Mouse (Mus musculus): ENCODE results near the gene Mindy1. TPM values are rescaled to one million over a fixed set of nuclear protein-coding genes. Genes with fewer than 3 reads are reported as not detected.

Gene Mindy1
- total RNA-seq (2015; ENCODE audit: low replicate concordance) (23.2 and 27.4 TPM in 2 replicates), total RNA-seq (2017; ENCODE audit: low replicate concordance) (17.7 and 28.2 TPM in 2 replicates)

DNA sequence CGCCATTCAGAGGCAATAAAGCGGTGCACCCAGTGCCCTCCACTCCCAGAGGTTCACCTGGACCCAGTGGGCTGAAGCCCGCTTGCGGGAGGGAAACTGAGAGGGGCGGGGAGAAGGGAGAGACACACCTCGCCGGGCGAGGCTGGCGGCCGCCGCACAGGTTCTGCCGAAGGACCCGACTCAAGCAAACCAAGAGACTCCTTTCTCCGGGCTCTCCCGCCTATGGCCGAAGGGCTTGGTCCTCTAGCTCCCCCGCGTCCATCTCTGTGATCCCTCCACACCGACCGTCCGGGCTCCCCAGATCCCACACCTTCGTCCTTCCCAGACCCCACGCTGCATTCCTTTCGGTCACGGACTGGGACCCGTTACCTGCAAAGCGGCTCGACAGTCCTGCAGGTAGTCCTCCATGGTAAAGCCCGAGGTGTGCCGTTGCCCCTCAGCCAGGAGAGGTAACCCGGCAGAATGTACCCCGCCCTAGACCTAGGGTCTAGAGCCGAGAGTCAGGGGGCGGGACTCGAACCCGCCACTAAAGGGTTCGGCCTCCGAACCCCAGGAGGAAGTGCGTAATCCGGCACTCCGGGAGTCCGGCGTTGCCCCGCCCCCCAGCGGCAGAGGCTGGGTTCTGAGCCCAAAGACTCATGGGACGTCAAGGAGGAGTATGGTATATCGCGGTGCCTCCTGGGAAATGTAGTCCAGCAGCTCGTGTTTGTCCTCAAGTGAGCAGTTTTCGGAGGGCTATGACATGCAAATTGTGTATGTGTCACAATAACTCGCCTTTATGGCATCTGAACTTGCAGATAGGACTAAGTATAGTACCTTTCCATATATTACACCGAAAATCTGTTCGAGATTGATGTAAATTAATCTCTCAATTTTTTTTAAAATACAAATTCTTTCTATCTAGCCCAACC, at the start of gene Mindy1, which contains the start of gene Prune1:
Gene Mindy1 (plus strand): TSS at position 130 of the 911 bp plus-strand sequence.
Gene Prune1 (minus strand): TSS at position 861 of the 911 bp plus-strand sequence.
- ATAC-seq (replicated peaks; ENCODE audit: low FRiP score, poor library complexity, severe bottlenecking) = peak; percentile 82

DNA sequence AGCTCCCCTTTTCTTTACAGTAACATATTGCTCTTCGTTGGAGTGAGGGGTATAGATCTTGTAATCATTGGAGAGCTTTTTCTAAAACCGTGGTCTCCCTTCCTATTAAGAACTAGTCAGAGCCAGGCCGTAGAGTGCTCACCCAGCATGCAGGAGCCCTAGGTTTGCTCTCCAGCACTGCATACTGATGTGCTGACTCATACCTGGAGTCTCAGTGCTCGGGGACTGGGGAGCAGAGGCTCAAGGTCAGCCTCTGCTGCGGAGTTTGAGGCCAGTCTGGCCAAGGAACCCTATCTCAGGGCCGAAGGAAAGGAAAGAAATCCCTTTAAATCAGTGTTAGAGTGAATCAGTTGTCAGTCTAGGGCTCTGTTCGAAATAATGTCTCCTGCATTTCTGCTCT, 48.4 kb upstream of the Mindy1 start:
- no peak for ATAC-seq (replicated peaks; ENCODE audit: low FRiP score, poor library complexity, severe bottlenecking)

DNA sequence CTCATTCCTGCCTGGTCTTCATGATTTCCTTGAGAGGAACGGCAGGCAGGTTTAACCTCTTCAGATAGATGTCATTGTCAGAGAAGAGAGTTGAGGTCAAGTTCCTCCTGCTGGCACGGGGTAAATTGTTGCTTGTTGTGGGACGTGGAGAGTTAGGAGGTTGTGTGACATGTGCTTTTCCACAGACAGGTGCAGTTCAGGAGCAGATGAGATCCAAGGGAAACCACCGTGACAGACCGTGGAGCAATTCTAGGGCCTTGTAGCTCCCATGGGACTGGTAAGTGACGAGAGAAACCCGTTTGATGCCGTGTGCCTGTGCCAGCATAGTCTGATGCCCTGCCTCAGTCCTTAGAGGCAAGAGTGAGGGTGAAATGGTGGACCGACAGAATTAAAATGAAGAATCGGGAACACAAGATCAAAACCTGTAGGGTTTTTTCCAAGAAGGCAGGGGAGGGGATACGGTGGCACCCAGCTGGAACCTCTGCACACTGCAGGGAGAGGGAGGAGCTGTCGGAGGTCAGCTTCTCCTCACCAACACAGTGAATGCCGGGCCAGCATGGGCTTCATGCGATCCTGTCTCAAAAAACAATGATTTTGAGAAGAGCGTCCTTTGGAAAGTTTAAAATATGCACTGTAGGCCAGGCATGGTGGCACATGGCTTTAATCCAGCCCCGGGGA, 47.7 kb upstream of the Mindy1 start:
- ATAC-seq (replicated peaks; ENCODE audit: low FRiP score, poor library complexity, severe bottlenecking) = no peak

DNA sequence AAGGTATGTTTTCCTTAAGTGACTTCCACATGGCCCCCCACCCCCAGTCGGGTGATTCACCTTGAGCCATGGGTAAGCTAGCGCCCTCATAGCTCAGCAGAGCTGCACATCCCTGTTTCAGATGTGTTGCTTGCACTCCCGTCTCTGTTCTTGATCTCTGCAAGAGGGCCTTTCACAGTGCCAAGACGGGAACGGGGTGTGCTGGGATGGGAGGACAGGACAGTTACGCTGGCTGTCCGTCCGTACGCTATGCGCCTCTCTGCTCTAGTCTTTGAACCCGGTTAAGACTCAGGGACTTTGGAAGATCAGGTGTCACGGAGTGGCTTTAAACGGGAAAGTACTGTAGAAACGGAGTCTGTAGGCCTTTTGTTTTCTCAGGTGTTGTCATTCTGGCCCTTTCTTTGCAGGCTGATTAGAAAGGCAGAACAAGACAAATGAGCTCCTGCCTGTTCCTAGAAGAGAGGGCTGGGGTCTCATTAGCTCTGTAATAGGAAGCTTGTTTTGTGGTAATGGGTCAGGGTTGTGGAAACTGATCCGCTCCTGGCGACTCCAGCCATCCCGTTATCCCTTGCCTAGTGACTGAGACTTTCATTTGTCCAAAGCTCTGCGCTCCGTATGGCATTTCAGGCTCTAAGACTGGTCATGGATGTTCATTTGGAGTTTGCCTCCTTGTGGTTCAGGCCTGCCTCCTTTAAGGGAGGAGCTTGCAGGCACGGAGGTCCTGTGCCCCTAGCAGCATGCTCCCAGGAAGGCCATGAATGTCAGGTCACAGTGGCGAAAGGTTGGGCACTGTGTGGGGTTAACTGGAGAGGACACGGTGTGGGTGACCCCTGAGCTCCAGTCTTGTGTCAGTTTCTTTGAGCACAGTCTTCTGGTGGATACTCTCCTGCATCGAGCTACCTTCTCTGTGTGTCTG, 45.5 kb upstream of the Mindy1 start:
- ATAC-seq (replicated peaks; ENCODE audit: low FRiP score, poor library complexity, severe bottlenecking) = no peak

DNA sequence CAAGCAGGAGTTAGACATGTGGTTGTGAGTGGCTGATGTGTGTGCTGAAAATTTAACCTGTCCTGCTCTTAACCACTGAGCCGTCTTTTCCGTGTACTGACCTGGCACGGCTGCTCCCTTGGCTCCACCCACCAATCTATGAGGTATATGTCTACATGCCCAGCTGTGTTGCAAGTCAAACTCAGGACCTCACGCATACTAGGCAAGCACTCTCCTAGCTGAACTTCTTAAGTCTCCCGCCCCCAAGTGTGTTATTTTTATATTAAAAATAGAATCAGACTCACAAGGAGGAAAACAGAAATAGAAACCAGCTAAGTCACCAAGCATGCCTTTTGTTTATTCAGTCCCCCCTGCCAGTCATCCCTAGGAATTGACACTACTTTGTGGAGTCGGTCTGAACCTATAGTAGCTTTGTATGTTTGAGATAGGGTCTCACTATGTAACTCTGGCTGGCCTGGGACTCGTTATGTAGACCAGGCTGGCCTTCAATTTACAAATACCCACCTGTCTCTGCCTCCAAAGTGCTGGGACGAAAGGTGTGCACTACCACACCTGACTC, 43.5 kb upstream of the Mindy1 start:
- no peak for ATAC-seq (replicated peaks; ENCODE audit: low FRiP score, poor library complexity, severe bottlenecking)

DNA sequence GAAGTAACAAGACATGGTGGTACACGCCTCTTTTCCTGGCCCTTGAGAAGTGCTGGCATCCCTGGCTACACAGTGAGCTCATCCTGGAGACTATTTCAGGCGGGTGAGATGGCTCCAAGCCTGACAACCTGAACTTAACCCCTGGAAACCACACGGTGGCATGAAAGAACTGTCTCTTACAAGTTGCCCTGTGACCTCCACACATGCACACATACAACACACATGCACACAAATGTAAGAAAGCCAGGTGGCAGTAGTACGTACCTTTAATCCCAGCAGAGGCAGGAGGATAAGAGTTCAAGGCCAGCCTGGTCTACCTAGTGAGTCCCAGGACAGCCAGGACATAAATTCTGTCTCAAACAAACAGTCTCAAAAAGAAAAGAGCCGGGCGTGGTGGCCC, 42.1 kb upstream of the Mindy1 start:
- ATAC-seq (replicated peaks; ENCODE audit: low FRiP score, poor library complexity, severe bottlenecking) = no peak

DNA sequence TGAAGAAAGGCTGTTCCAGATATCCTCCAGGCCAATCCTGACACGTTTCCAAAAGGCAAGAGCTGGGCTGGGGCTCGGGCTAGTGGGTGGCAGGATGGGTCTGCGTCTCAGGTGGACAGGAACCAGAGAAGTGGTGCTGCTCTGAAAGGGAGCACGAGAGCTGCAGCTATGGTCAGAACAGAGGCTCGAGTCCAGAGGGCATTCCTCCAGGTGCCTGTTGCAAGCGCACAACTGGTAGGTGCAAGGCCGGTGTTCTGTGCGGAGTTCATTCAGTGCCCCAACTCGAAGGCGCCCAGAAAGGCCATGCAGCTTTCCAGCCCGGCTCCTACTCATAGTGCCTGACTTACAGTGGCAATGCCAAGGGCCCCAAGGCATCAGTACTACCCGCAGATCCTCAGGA, 41.2 kb upstream of the Mindy1 start:
- no peak for ATAC-seq (replicated peaks; ENCODE audit: low FRiP score, poor library complexity, severe bottlenecking)

DNA sequence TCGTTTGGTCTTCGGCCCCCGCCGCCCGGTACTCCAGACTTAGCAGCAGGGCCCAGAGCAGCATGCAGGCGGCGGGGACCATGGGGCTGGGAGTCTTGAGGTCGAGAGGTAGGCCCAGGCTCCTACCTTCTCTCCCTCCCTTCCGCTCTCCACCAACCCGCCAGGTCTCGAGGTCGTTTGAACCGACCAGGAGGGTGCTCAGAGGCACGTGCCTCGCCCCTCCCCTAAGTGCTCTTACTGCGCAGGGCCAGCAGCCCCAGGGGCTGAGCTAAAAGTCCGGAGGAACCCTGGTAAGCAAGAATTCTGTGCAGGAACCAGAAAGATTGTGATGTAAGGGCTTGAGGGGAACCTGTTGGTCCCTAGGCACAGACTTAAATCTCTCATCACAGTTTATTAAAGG, 40.2 kb upstream of the Mindy1 start:
- no peak for ATAC-seq (replicated peaks; ENCODE audit: low FRiP score, poor library complexity, severe bottlenecking)

DNA sequence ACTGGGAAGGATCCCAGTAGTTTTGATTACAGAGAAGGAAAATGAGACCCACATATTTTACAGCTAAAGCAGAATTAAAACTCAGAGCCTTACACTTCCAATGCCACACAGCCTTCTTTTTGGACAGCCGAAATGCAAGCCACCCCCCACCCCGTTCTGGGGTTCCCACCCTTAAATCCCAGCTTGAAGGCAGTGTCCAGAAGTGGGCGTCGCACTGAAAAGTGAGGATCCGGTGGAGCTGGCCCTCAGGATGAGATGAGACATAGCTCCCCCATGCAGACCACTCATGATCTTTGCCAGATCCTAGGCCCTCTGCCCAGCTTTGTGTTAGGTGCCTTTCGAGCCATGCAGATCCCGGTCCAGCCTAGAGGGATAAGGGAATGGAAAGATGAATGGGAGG, 39.6 kb upstream of the Mindy1 start, which contains the start of gene Gm128:
Gene Gm128 (minus strand): TSS at position 101 of the 400 bp plus-strand sequence.
- no peak for ATAC-seq (replicated peaks; ENCODE audit: low FRiP score, poor library complexity, severe bottlenecking)

DNA sequence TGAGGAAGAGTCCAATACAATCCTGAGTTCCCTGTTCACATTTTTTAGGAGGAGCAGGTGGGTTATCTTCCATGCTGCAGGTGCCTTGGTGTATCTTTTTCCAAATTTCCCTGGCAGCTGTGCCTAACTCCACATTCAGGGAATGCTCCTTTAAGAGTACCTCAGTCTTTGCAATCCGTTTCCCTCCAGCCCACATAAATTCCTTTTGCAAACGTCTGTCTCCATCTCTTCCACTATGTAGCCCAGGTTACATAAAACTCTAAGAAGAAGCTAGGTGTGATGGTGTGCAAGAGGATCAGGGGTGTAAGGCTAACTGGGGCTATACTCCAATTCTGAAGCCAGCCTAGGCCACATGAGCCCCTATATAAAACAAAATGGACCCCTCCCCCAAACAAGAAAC, 38.1 kb upstream of the Mindy1 start:
- no peak for ATAC-seq (replicated peaks; ENCODE audit: low FRiP score, poor library complexity, severe bottlenecking)

DNA sequence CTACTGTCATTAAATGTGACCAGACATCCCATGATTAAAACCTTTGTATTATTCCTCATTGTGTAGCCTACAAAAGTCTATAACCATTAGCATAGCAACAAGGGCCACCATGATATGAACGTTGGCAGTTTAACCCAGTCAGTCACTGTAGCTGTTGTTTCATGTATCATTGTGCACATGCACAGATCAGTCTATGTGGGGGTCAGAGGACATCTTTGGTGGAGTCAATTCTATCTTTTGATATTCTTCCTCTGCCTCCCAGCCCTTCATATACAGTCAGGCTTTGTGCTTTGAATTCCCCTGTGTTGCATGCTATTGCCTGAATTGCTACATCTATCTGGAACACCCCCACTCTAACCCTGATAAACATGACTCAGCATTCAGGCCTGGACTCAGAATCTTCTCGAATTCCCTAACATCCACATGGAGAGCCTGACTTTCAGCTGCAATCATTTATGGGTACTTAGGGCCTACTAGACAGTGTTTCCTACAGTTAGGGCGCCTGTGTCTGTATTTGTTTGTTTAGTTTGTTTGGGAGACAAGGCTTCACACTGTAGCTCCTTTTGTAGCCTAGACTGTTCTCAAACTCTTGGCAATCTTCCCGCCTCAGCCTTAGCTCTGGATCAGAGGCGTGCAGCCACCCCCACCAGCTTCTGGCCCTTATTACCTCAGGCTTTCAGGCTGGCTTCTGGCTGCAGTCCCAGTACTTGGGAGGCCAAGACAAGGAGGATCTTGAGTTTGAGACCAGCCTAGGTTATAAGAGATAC, 34.5 kb upstream of the Mindy1 start:
- peak; percentile 82 for ATAC-seq (replicated peaks; ENCODE audit: low FRiP score, poor library complexity, severe bottlenecking)

DNA sequence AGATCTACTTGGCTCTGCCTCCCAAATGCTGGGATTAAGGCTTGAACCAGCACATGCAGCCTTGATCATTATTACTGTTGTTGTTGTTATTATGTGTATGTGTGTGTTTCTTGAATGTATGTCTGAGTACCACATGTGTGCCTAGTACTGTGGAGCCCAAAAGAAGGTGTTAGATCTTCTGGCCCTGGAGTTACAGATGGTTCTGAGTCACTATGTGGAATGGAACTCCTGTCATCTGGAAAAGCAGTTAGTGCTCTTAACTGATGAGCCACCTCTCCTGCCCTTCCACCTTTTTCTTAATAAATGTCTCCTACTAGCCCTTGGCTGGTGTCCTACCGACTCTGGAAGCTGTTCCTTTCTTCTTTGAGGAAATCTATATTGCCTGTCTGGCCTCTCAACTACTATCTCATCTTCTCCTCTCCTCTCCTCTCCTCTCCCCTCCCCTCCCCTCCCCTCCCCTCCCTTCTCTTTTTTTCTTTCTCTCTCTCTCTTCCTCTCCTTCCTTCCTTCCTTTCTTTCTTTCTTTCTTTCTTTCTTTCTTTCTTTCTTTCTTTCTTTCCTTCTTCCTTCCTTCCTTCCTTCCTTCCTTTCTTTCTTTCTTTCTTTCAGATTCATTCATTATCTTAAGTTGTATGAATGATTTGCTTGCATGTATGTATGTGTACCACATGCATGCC, 33.3 kb upstream of the Mindy1 start:
- no peak for ATAC-seq (replicated peaks; ENCODE audit: low FRiP score, poor library complexity, severe bottlenecking)

DNA sequence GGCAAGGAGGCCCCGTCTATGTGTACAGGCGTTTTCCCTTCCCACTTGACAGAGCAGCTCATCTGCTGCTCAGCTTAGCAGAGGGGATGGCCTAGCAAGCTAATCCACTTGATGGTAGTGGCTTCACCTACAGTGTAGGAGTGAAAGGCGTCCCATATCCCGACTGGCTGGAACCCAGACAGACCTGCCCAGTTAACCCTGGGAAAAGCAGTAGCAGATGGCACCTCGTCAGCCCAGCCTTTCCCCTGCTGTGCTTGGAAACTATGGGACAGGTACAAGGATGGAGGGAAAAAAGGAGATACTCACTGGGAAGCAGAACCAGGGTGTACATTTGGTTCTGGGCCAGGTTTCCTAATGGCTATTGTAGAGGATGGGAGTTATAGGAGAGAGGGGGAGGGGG, 30.8 kb upstream of the Mindy1 start:
- ATAC-seq (replicated peaks; ENCODE audit: low FRiP score, poor library complexity, severe bottlenecking) = no peak

DNA sequence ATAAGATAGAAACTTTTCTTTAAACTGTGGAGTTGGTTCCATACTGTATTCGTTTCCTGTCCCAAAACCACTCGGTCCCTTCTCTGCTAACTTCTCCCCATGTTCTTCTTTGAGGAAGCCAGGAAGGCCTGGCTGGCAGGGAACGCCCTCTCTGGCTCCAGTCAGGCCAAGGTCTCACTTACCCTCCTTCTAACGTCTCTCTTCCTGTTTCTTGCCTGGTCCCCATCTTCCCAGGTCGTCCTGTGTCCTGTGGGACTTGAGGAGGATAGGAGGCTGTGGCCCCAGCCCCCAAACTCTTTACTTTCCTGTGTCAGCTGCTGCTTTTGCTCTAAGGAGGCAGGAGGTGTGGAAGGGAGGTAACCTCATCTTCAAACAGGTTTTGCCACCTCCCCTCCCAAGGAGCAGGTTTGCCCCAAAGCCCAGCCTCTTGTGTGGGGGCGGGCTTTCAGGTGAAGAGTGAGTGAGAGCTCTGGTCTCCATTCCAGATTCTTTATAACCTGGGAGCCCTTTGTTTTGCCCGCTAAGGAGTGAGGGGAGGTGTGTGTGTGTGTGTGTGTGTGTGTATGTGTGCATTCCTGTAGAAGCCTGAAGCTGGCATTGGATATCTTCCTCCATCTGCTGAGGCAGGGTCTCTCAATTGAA, 30.2 kb upstream of the Mindy1 start, which contains the start of gene Bnipl:
Gene Bnipl (minus strand): TSS at position 411 of the 642 bp plus-strand sequence.
- no peak for ATAC-seq (replicated peaks; ENCODE audit: low FRiP score, poor library complexity, severe bottlenecking)

DNA sequence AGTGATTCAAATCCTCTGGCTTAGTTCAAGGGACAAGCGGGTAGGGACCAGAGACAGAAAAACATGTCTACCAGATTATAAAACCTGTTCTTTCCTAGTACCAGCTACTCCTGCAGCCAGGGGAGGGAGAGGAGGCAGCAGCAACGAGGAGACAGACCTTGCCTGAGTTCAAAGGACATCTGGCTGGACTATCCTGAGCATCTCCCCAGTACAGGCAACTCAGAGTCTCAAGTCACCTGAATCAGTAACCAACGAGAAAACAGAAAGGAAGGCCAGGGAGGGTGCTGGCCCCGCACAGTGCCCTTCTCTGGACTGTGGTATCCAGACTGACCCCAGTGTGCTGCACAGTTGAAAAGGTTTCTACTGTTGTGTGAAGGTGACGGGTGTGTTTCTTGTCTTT, 24.2 kb upstream of the Mindy1 start:
- ATAC-seq (replicated peaks; ENCODE audit: low FRiP score, poor library complexity, severe bottlenecking) = no peak

DNA sequence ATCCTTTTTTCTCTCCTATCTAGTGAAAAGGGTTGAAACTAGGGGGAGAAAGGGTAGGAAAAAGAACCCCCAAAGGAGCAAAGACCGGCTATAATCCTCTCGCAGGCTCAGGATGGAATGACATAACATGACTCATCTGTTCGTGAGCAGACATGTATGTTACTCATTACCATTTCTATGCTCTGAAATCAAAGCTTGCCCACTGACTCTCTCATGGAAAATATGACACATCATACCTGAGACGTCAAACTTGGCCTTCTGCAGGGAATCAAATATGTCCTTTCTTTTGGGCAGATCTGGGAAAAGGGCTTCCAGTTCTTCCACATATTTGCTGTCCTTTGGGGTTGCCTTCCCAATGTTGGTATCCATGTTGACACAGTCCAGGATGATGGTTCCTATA, 19.2 kb upstream of the Mindy1 start:
- ATAC-seq (replicated peaks; ENCODE audit: low FRiP score, poor library complexity, severe bottlenecking) = no peak

DNA sequence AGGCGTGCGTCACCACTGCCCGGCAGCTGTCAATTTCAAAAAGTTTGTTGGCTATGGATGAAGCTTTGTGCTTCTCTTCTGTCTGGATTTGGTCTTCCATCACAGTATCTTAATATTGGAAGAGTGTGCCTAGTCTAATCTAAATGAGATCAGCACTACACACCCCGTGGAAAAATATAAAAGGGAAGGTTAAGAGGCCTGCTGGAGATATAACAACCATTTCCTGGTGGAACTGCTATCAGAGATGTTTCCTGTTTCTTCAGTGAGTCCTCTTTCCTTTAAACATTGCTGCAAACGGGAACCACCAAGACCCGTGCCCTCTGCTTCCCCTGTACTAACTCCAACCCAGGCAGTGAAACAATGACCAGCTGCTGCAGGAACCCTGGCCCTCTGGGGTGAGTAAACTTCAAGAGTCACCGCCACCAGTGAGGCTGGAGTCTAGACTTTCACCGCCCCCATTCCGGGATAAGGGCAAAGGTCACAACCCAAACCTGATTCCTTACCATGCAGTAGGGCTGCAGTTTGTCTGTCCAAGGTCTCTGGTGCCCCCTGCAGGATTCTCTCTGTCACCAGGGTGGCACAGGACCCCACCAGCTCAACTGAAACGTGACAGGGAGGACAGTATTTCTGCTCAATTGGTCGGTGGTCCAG, 17.9 kb upstream of the Mindy1 start:
- ATAC-seq (replicated peaks; ENCODE audit: low FRiP score, poor library complexity, severe bottlenecking) = peak; percentile 84
